Mouse (Mus musculus) adrenal gland, postnatal 10 days (tissue): Measurements from ENCODE around the gene Ptpn9. TPM values are rescaled to one million over a fixed set of nuclear protein-coding genes. Genes with fewer than 3 reads are reported as not detected.

Source experiments
- total RNA-seq, 2 experiments: library from RNA; stranded (reverse); gene quantifications; 2 replicates each; pipeline ENCODE4 v1.2.3; 2021

The Ptpn9 gene
- total RNA-seq, 2 experiments from 2014 or later = 39.3 to 41.1 TPM

Other genes starting within 250 kb of the Ptpn9 start
- 1 to 10 TPM; 2.6 to 5.1 TPM for gene Lingo1, start 198.5 kb upstream of the Ptpn9 start, total RNA-seq
- gene Odf3l1, start 130.2 kb upstream of the Ptpn9 start, total RNA-seq = 1 to 10 TPM; 2.0 to 3.2 TPM
- 10 to 100 TPM; 14.8 to 20.7 TPM for gene Cspg4, start 129.9 kb upstream of the Ptpn9 start, total RNA-seq
- gene Snx33, start 66.6 kb upstream of the Ptpn9 start, total RNA-seq = 10 to 100 TPM; 16.6 to 19.5 TPM
- gene Imp3, start 57.4 kb upstream of the Ptpn9 start, total RNA-seq = 10 to 100 TPM; 84.4 to 87.6 TPM
- 10 to 100 TPM in 1 of 2 experiments, 1 to 10 TPM in 1; 9.7 to 11.4 TPM for gene Snupn, start 44.0 kb upstream of the Ptpn9 start, total RNA-seq
- 10 to 100 TPM; 53.0 to 59.1 TPM for gene Sin3a, start 77.1 kb downstream of the Ptpn9 start, total RNA-seq
- 100 to 1,000 TPM in 1 of 2 experiments, 10 to 100 TPM in 1; 84.2 to 121 TPM for gene Man2c1, start 135.8 kb downstream of the Ptpn9 start, total RNA-seq
- 10 to 100 TPM; 11.4 to 13.1 TPM for gene Neil1, start 153.4 kb downstream of the Ptpn9 start, total RNA-seq
- gene Commd4, start 163.4 kb downstream of the Ptpn9 start, total RNA-seq = 10 to 100 TPM; 48.8 to 57.6 TPM
- gene Trcg1, start 241.6 kb downstream of the Ptpn9 start, total RNA-seq = not detected